Mouse (Mus musculus) heart, embryonic 16.5 days (tissue): ENCODE measurements at regions not wholly inside any gene's neighbourhood (a gene's known extent, or its start where the extent isn't known, plus 50 kb on each side); places are given as distances from the start of the nearest gene placed in this dataset.
A peak's percentile ranks its signal among the peaks of the same experiment; 100 is the strongest.

ENCODE experiments used
- ATAC-seq: fragments of 200-750 bp; cut with Nextera tagmentation; replicated peaks from 2 replicates; pipeline ENCODE4 v1.8.0; 2017; ENCODE audit warnings: moderate number of reproducible peaks; ENCODE audit not compliant: insufficient read depth, low FRiP score; ENCODE audit errors: extremely low read depth
- H3K27ac ChIP-seq: fragments of 300-500 bp; sonication (generic); 2 replicates; pipeline ENCODE4 v1.5.1; 2014; ENCODE audit warnings: mild to moderate bottlenecking, low read length, control low read depth, moderate library complexity
- H3K27me3 ChIP-seq: fragments of 300-500 bp; sonication (generic); 2 replicates; pipeline ENCODE4 v1.6.1; 2014; ENCODE audit warnings: low read length, mixed read lengths; ENCODE audit not compliant: control insufficient read depth, insufficient read depth
- H3K36me3 ChIP-seq: fragments of 300-500 bp; sonication (generic); 2 replicates; pipeline ENCODE4 v1.6.1; 2014; ENCODE audit not compliant: control insufficient read depth, insufficient read depth
- H3K4me1 ChIP-seq: fragments of 300-500 bp; sonication (generic); 2 replicates; pipeline ENCODE4 v1.6.1; 2014; ENCODE audit warnings: low read length, mixed read lengths; ENCODE audit not compliant: control insufficient read depth, insufficient read depth
- H3K4me2 ChIP-seq: fragments of 300-500 bp; sonication (generic); 2 replicates; pipeline ENCODE4 v1.6.1; 2014; ENCODE audit warnings: low read depth, mild to moderate bottlenecking, control low read depth, low read length
- H3K4me3 ChIP-seq: fragments of 300-500 bp; sonication (generic); 2 replicates; pipeline ENCODE4 v1.5.1; 2014; ENCODE audit warnings: mild to moderate bottlenecking, control low read depth, low read length
- H3K9ac ChIP-seq: fragments of 300-500 bp; sonication (generic); 2 replicates; pipeline ENCODE4 v1.6.1; 2014; ENCODE audit warnings: low read length, control low read depth
- H3K9me3 ChIP-seq: fragments of 300-500 bp; sonication (generic); replicated peaks from 2 replicates; pipeline ENCODE4 v1.6.1; 2016; ENCODE audit warnings: low read length; ENCODE audit not compliant: control insufficient read depth
- WGBS: fragments of 180-500 bp; shearing (Covaris S2); extraction: QIAGEN DNeasy Blood & Tissue Kit; methylation state at CpG from one replicate; pipeline ENCODE4 v1.1.7; 2014; 5-methylcytosine and 5-hydroxymethylcytosine counted together

- WGBS: 64% methylated on average over 6 of the region's 6 CpGs
- Histone ChIP-seq H3K4me2 (no peak overlapping the region), H3K27ac (no peak overlapping the region), H3K9me3 (no peaks in the 10 kb centered on the region), H3K27me3 (no peaks in the 10 kb centered on the region), H3K4me3 (no peak overlapping the region), H3K4me1 (no peaks in the 10 kb centered on the region), H3K36me3 (no peaks in the 10 kb centered on the region), H3K9ac (no peak overlapping the region)
- no peak for ATAC-seq
Observed at GRCm38 (mm10) chr3:139780054-139780453, 574.6 kb downstream of the Stpg2 start.

GRCm38 (mm10) chr3:139783406-139783805 lies 577.9 kb downstream of the Stpg2 start:
- Histone ChIP-seq H3K9me3 (no peaks in the 10 kb centered on the region), H3K4me3 (no peak overlapping the region), H3K4me2 (no peak overlapping the region), H3K9ac (no peak overlapping the region), H3K27ac (no peak overlapping the region), H3K4me1 (no peaks in the 10 kb centered on the region), H3K36me3 (no peaks in the 10 kb centered on the region), H3K27me3 (no peaks in the 10 kb centered on the region)
- ATAC-seq: no peak
- 71% methylated on average over 3 of the region's 3 CpGs for WGBS

- WGBS: 34% methylated on average over 1 of the region's 1 CpGs
- Histone ChIP-seq H3K27ac (no peak overlapping the region), H3K4me3 (no peak overlapping the region), H3K9me3 (no peaks in the 10 kb centered on the region), H3K36me3 (no peaks in the 10 kb centered on the region), H3K27me3 (no peaks in the 10 kb centered on the region), H3K4me2 (no peak overlapping the region), H3K4me1 (no peaks in the 10 kb centered on the region), H3K9ac (no peak overlapping the region)
- no peak for ATAC-seq
Observed at GRCm38 (mm10) chr3:139786510-139786909, 581.0 kb downstream of the Stpg2 start.

- ATAC-seq: no peak
- H3K4me3 ChIP-seq: no peak overlapping the region
- no peaks in the 10 kb centered on the region for H3K36me3 ChIP-seq
- no peak overlapping the region for H3K4me2 ChIP-seq
- 76% methylated on average over 2 of the region's 2 CpGs for WGBS
- no peak overlapping the region for H3K9ac ChIP-seq
- H3K4me1 ChIP-seq: no peaks in the 10 kb centered on the region
- H3K27me3 ChIP-seq: no peaks in the 10 kb centered on the region
- H3K9me3 ChIP-seq: no peaks in the 10 kb centered on the region
- no peak overlapping the region for H3K27ac ChIP-seq
Observed at GRCm38 (mm10) chr3:139788854-139789253, 583.4 kb downstream of the Stpg2 start.

- H3K4me3 ChIP-seq: no peak overlapping the region
- H3K27ac ChIP-seq: no peak overlapping the region
- no peak for ATAC-seq
- no peaks in the 10 kb centered on the region for H3K4me1 ChIP-seq
- H3K9me3 ChIP-seq: no peaks in the 10 kb centered on the region
- H3K36me3 ChIP-seq: no peaks in the 10 kb centered on the region
- no peaks in the 10 kb centered on the region for H3K27me3 ChIP-seq
- 85% methylated on average over 1 of the region's 1 CpGs for WGBS
- H3K9ac ChIP-seq: no peak overlapping the region
- H3K4me2 ChIP-seq: no peak overlapping the region
Observed at GRCm38 (mm10) chr3:139796685-139797084, 591.2 kb downstream of the Stpg2 start.

GRCm38 (mm10) chr3:139799059-139799458 lies 593.6 kb downstream of the Stpg2 start:
- Histone ChIP-seq H3K9me3 (no peaks in the 10 kb centered on the region), H3K9ac (no peak overlapping the region), H3K4me1 (no peaks in the 10 kb centered on the region), H3K4me2 (no peak overlapping the region), H3K36me3 (no peaks in the 10 kb centered on the region), H3K4me3 (no peak overlapping the region), H3K27me3 (no peaks in the 10 kb centered on the region), H3K27ac (no peak overlapping the region)
- WGBS: 80% methylated on average over 2 of the region's 2 CpGs
- ATAC-seq: no peak

GRCm38 (mm10) chr3:139802716-139803710 lies 597.5 kb downstream of the Stpg2 start:
- no peaks in the 10 kb centered on the region for H3K36me3 ChIP-seq

GRCm38 (mm10) chr3:139828014-139828413 lies 622.5 kb downstream of the Stpg2 start:
- no peak overlapping the region for H3K4me2 ChIP-seq
- WGBS: 69% methylated on average over 10 of the region's 10 CpGs
- ATAC-seq: no peak
- no peaks in the 10 kb centered on the region for H3K4me1 ChIP-seq
- no peaks in the 10 kb centered on the region for H3K9me3 ChIP-seq
- H3K27ac ChIP-seq: no peak overlapping the region
- no peak overlapping the region for H3K4me3 ChIP-seq
- no peak overlapping the region for H3K9ac ChIP-seq
- no peaks in the 10 kb centered on the region for H3K36me3 ChIP-seq
- H3K27me3 ChIP-seq: no peaks in the 10 kb centered on the region

More at GRCm38 (mm10) chr3:139802716-139803710, 597.5 kb downstream of the Stpg2 start:
- H3K4me2 ChIP-seq: no peak overlapping the region
- H3K27me3 ChIP-seq: no peaks in the 10 kb centered on the region
- no peak overlapping the region for H3K9ac ChIP-seq
- H3K9me3 ChIP-seq: no peaks in the 10 kb centered on the region
- H3K4me3 ChIP-seq: no peak overlapping the region
- H3K27ac ChIP-seq: no peak overlapping the region; the same call in 1 of the 2 replicates
- ATAC-seq: peak; percentile 85
- 61% methylated on average over 7 of the region's 7 CpGs for WGBS
- H3K4me1 ChIP-seq: no peaks in the 10 kb centered on the region

- Histone ChIP-seq H3K4me2 (no peak overlapping the region), H3K27ac (no peak overlapping the region), H3K9ac (no peak overlapping the region), H3K36me3 (no peaks in the 10 kb centered on the region), H3K4me1 (no peaks in the 10 kb centered on the region), H3K27me3 (no peaks in the 10 kb centered on the region), H3K4me3 (no peak overlapping the region), H3K9me3 (no peaks in the 10 kb centered on the region)
- 74% methylated on average over 2 of the region's 2 CpGs for WGBS
- no peak for ATAC-seq
Observed at GRCm38 (mm10) chr3:139828581-139828980, 623.1 kb downstream of the Stpg2 start.
